20 mouse cellular contexts compared by ENCODE assay signal in the genomic region with DNA sequence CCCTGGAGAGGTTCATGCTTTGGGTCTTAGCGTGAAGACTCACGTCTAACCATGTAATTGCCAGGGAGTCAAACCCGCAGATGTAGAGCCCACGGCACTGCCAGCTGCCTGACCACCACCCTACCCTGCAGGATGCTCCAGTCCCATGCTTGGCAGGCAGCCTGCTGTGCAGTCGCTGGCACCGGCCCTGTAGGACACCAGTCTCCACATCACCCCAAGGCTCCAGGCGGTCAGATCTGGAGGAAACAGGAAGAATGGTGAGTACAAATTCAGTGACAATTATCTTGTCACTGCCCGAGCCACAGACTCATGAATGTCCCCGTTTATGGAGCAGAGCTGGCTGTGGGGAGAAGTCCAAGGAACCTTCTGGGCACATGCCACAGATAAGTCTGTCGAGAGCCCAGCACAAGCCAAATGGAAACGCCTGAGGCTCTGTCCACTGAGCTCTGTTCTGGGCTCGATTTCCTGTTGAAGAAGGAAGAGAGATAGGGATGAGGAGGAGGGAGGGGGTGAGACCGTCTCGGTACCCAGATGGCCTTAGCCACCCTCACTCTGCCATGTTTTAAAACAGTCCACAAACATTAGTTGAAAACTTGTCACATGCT.
DNase-seq lines count a peak whose midpoint lies in the region; ATAC-seq lines count a peak whose summit lies in the region.
"Had no signal": no experiment of that assay in that cellular context is flagged by ENCODE, and none has a peak within 500 bp of the region (broad histone marks: within the 10 kb centered on the region; RNA-seq: fewer than 3 reads in every experiment).

No protein-coding gene starts in this region.

- peaks cover 11% of the 10 kb centered on the region for H3K9me3 ChIP-seq in megakaryocyte, embryonic 14.5 days
- H3K9me3 ChIP-seq in embryonic facial prominence, embryonic 10.5 days = no peaks in the 10 kb centered on the region
- H3K9me3 ChIP-seq: embryonic facial prominence, embryonic 13.5 days; limb, embryonic 12.5 days; liver, embryonic 13.5 days; midbrain, embryonic 12.5 days had no signal

- peaks cover 27% of the 10 kb centered on the region for H3K4me1 ChIP-seq in megakaryocyte, embryonic 14.5 days
- peaks cover 40% of the 10 kb centered on the region for H3K4me1 ChIP-seq in embryonic facial prominence, embryonic 10.5 days
- H3K4me1 ChIP-seq: liver, embryonic 13.5 days; midbrain, embryonic 12.5 days had no signal

- ATAC-seq in megakaryocyte, adult 5-6 weeks (ENCODE audit: poor library complexity, severe bottlenecking) = no peak
- ATAC-seq: forebrain, embryonic 14.5 days; inflammation-experienced regulatory T-cells, adult 6 months; Patski had no signal

- H3K36me3 ChIP-seq in megakaryocyte, embryonic 14.5 days (replicated peaks; ENCODE audit: low read length) = no peaks in the 10 kb centered on the region
- H3K36me3 ChIP-seq in embryonic facial prominence, embryonic 10.5 days (replicated peaks) = no peaks in the 10 kb centered on the region
- H3K36me3 ChIP-seq: embryonic facial prominence, embryonic 13.5 days; limb, embryonic 12.5 days; liver, embryonic 13.5 days; midbrain, embryonic 12.5 days had no signal

- DNase-seq in cerebellum, postnatal 14 days = peak; percentile 47 to 54
- DNase-seq in cerebellum, adult 9-10 months = no peak
- no peak for DNase-seq in embryonic facial prominence, embryonic 10.5 days (ENCODE audit: low spot score)
- peak; percentile 81 for DNase-seq in lung, postnatal 36 days
- DNase-seq in embryo, embryonic 10 days (ENCODE audit: low spot score) = no peak
- no peak for DNase-seq in urinary bladder, postnatal 4 days (ENCODE audit: low spot score in 2 of 2)
- DNase-seq: kidney, adult 8-10 months; kidney, postnatal 36 days; layer of hippocampus, adult 9-11 months; liver, embryonic 13.5 days; thymus, postnatal 25 days had no signal

- H3K27ac ChIP-seq in embryonic facial prominence, embryonic 10.5 days (replicated peaks) = 0 out of 2 replicates have a peak overlapping the region, but pooled peaks have one; percentile 24
- H3K27ac ChIP-seq: embryonic facial prominence, embryonic 13.5 days; limb, embryonic 12.5 days; liver, embryonic 13.5 days; macrophage; midbrain, embryonic 12.5 days had no signal

- WGBS in embryonic facial prominence, embryonic 10.5 days = 55% methylated on average over 14 of the region's 14 CpGs

- H3K4me3 ChIP-seq in megakaryocyte, embryonic 14.5 days (replicated peaks) = peak overlapping the region; percentile 75
- no peak overlapping the region for H3K4me3 ChIP-seq in embryonic facial prominence, embryonic 10.5 days
- H3K4me3 ChIP-seq: embryonic facial prominence, embryonic 13.5 days; limb, embryonic 12.5 days; liver, embryonic 13.5 days; midbrain, embryonic 12.5 days had no signal

- peaks cover 88% of the 10 kb centered on the region for H3K27me3 ChIP-seq in megakaryocyte, embryonic 14.5 days (replicated peaks)
- peaks cover 46% of the 10 kb centered on the region for H3K27me3 ChIP-seq in embryonic facial prominence, embryonic 10.5 days (replicated peaks; ENCODE audit: low read depth, poor library complexity, severe bottlenecking)
- H3K27me3 ChIP-seq: liver, embryonic 13.5 days; Patski had no signal

Comparison
In these comparisons a context has a peak if more than half of its experiments do, and no peak if none do; other contexts are left out.
1. DNase-seq: peak in cerebellum, postnatal 14 days (2 of 2) and lung, postnatal 36 days (single experiment); none in cerebellum, adult 9-10 months (single experiment), embryonic facial prominence, embryonic 10.5 days (single experiment), embryo, embryonic 10 days (single experiment) and urinary bladder, postnatal 4 days (0 of 2).